Mouse (Mus musculus) urinary bladder, postnatal 10 days (tissue): ENCODE data around the gene Slc7a11.

Experiments
- DNase-seq: peaks from one replicate; pipeline ENCODE4 v3.0.0; 2022; ENCODE audit warnings: low spot score

Slc7a11 gene

DNA sequence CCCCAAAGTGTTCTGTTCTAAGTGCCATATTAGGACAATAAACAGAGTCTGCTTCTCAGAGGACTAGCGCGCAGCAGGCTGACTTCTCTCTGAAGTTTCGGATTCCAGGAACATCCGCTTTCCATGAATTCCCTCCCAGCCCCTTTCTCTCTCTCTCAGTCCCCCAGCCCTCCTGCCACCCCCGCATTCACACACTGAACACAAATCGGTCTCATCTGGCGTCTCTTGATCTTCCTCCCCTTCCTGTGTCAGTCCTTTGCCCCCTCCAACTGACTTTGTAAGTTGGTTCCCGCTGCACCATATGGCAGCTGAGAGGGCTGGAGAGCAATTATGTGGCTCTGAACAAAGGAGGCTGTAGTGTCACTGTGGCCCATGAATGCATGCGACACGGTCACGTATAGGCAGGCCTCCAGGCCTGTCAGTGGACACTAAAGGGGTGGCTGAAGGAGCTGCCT is 577.3 kb downstream of the Slc7a11 start:
- DNase-seq, result no peak

DNA sequence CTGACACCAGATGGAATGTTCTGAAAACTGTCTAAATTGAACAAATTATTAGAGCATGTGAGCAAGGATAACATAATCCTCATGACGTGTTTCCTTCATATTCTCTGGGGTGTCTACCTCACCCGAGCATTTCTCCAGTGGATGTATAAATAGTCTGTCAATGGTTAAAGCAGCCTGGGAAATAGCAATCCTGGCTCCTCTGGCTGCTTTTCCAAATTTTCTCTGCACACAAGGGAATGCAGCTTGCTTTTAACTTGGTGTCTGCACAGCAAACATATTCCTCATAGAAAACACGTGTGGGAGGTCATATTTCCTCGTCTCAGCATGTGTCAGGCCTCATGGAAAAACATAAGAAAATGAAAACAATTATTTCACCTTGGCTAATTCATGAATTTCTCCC is 586.6 kb downstream of the Slc7a11 start:
- no peak for DNase-seq

DNA sequence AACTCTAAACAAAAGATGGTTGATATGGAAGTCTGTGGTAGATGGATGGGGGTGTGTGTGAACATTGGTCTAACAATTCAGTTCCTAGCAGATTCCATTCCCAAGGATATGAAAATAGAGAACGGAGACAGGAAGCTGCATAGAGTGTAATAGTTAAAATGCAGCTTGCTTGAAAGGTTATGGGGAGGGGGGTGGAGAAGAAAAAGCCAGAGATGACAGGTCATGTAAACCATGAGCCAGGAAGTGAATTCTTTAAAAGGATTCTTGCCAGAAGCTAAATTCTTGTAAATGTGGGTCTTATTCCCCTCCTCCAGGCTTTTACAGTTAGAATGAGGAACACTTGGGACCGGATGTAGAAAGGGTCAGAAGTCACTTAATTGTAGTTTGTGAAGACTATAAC is 589.1 kb downstream of the Slc7a11 start:
- no peak for DNase-seq

DNA sequence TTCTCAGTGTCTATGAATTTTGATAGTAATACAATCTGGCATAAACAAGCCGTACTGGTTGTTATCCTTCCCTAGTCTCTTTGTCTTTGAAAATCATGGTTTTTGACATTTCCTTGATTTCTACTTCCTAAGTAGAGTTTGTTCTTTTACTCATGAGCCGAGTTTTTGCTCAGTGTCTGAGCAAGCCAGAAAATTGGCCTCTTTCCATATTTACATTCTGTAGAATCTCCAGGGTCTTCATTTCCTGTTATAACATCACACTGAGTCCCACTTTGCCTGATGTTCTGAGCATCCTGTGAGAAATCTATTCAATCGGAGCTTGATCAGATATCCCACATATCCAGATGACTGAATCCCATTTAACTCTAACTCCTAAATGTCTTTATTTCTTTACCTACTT is 600.4 kb downstream of the Slc7a11 start:
- no peak for DNase-seq
